Mouse (Mus musculus) heart, postnatal 4 days (tissue): ENCODE measurements around the gene Ncan. TPM values are rescaled to one million over a fixed set of nuclear protein-coding genes. Genes with fewer than 3 reads are reported as not detected.
"Not testable (repeated sequence)": the region's sequence is repeated elsewhere in the genome, so short reads cannot be mapped to it uniquely, and the experiment has no call there.

ENCODE experiments used
- DNase-seq: peaks from one replicate; pipeline ENCODE4 v3.0.0; 2021
- microRNA-seq, 2 experiments: library from miRNA; unstranded; fragments of <30 nt; microRNA quantifications; one replicate each; pipeline ENCODE4 v1.2.0; 2021 to 2022
- total RNA-seq, 2 experiments: library from RNA; stranded (reverse); gene quantifications; 2 replicates each; pipeline ENCODE4 v1.2.3; 2021

The Ncan gene
- total RNA-seq, 2 experiments from 2014 or later: 0.81 to 1.2 TPM

GRCm38 (mm10) chr8:70084191-70085065 lies 36.2 kb downstream of the Ncan start:
- DNase-seq: no peak

DNA sequence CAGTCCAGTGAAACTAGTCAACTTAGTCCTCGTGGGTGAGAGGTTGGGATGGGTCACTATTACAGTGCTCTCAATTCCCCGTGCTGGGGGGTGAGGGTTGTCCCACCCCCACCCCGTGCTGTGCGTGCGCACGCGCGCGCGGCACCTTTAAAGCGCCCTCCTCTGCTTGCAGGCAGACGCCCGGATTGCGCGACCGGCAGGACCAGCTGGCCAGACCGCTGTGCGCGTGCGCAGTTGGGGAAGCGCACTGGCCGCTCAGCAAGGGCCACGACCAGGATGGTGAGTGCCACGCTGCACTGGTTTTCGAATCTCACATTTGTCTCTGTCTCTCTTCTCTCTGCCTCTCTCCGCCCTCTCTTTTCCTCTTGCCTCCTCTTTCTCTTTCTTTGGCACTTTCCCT lies 37.4 kb downstream of the Ncan start, which contains the start of gene Hapln4:
Hapln4 (plus strand) TSS at position 173 of the 400 bp plus-strand sequence.
- DNase-seq: peak; percentile 46

DNA sequence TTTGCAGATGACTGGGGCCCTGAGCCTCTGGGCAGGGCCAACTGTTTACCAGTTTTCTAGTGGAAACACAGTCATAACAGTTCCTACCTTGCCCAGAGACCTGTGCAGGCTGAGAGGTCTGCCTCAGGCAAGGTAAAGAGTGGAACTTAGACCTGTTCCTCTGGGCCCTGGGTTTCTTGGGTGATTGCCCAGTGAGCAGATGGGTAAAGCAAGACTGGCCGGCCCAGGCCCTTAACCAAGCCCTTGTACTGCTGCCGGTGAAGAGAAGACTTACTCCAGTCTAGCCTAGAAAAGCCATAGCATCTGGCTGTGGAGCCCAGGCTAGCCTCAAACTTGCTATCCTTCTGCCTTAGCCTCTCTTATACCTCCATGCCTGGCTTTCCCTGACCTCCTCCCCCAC lies 38.7 kb downstream of the Ncan start:
- DNase-seq: no peak

DNA sequence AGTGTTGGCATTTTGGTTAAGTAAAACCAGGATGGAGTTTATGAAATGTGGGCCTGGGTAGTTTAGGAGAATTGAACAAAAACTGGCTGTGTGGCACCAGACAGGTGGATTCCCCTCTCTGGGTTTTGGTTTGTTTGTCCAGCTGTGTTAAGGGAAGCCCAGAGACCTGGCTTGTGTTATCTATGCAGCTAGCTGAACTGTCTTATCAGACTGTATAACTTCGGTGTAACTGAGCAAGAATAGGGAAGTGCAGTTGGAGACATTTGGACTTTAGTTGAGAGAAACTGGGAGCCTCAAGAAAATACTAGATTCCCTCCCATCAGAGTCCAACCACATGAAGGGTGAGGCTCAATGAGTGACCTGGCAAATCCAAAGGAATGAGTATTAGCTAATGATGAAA lies 47.0 kb downstream of the Ncan start:
- no peak for DNase-seq

GRCm38 (mm10) chr8:70073120-70073519 lies 47.6 kb downstream of the Ncan start:
- no peak for DNase-seq

DNA sequence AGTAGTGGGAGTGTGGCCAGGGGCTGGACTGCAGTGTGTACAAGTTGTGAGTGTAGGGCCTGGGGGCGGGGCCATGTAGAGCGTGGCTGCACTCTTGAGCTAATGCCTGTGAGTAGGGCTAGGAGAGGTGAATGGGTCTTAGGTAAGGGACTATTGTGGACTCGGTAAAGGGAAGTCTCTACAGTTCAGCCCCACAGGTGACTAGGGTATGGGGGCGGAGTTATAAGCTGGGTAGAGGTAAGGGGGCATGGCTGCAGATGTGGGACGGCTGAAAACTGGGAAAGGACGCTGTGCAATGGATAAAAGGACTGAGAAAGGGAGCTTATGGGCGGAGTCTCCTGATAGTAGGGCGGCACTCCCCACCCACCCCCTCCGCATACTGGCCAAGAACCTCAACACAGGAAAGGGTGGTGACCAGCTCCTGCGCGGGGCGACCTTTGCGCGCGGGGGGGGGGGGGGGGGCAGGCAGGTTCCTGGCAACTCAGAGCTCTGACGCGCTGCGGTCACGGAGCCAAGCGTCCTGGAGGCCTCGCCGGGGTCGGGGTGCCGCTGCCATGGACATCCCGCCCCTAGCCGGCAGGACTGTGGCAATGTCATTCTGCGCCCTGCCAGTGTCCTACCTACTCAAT lies 48.1 kb downstream of the Ncan start, which contains the start of gene Tm6sf2:
Tm6sf2 (plus strand) TSS at position 484 of the 629 bp plus-strand sequence.
- peak; percentile 65 for DNase-seq

GRCm38 (mm10) chr8:70071836-70072440 lies 48.7 kb downstream of the Ncan start:
- DNase-seq: no peak

- DNase-seq: no peak
These were observed 63.0 kb downstream of the Ncan start for GRCm38 (mm10) chr8:70057721-70058120.

- not testable (repeated sequence) for DNase-seq
These were observed 70.2 kb downstream of the Ncan start for GRCm38 (mm10) chr8:70050434-70050833.

- DNase-seq: no peak
These were observed 71.0 kb downstream of the Ncan start for GRCm38 (mm10) chr8:70049662-70050061.

DNA sequence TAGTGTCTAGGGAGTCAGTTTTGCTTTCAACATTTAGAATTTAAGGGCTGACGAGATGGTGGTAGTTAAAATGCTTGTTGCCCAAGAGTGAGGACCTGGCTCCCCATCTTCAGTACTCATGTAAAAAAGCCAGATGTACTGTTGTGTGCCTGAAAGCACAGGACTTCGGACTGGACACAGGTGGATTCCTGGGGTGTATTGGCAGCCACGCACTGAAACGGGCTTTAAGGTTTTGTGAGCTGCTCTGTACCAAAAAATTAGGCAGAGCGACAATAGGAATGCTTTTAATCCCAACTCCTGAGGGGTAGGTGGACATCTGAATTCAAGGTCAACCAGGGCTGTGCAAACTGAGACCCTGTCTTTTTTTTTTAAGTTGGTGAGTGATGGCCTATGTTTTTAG lies 76.7 kb downstream of the Ncan start:
- no peak for DNase-seq

Small RNA genes within 50 kb of the gene (microRNA-seq; reads per million reads assigned to microRNA genes)
- gene Mir7066: 0 to 0.69 reads per million in 2 experiments

Other genes starting within 250 kb of the Ncan start
- under 1 TPM; 0.50 to 0.74 TPM for gene Cilp2, start 233.2 kb downstream of the Ncan start, total RNA-seq
- gene Tssk6, start 218.7 kb downstream of the Ncan start, total RNA-seq: under 1 TPM in 1 of 2 experiments, not detected in 1; 0.33 TPM
- gene Ndufa13, start 218.3 kb downstream of the Ncan start, total RNA-seq: 100 to 1,000 TPM; 286 to 326 TPM
- 1 to 10 TPM; 6.2 to 8.6 TPM for gene Yjefn3, start 218.2 kb downstream of the Ncan start, total RNA-seq
- 10 to 100 TPM; 75.9 to 79.5 TPM for gene Gatad2a, start 124.5 kb downstream of the Ncan start, total RNA-seq
- 10 to 100 TPM; 39.5 to 40.8 TPM for gene Mau2, start 78.1 kb downstream of the Ncan start, total RNA-seq
- 10 to 100 TPM; 23.2 to 23.8 TPM for gene Sugp1, start 78.1 kb downstream of the Ncan start, total RNA-seq
- gene Tm6sf2, start 47.9 kb downstream of the Ncan start, total RNA-seq: 1 to 10 TPM in 1 of 2 experiments, under 1 TPM in 1; 0.95 to 1.0 TPM
- gene Hapln4, start 37.4 kb downstream of the Ncan start, total RNA-seq: not detected
- 10 to 100 TPM; 14.8 to 17.1 TPM for gene Nr2c2ap, start 10.5 kb upstream of the Ncan start, total RNA-seq
- gene Rfxank, start 18.3 kb upstream of the Ncan start, total RNA-seq: 10 to 100 TPM; 25.4 to 25.8 TPM
- 10 to 100 TPM; 28.0 to 29.1 TPM for gene Borcs8, start 18.6 kb upstream of the Ncan start, total RNA-seq
- gene Mef2b, start 18.8 kb upstream of the Ncan start, total RNA-seq: under 1 TPM; 0.20 to 0.21 TPM
- gene Tmem161a, start 51.5 kb upstream of the Ncan start, total RNA-seq: 100 to 1,000 TPM; 100 to 110 TPM
- 10 to 100 TPM; 25.9 to 28.0 TPM for gene Slc25a42, start 91.4 kb upstream of the Ncan start, total RNA-seq
- 10 to 100 TPM; 52.2 to 55.4 TPM for gene Sugp2, start 113.4 kb upstream of the Ncan start, total RNA-seq
- 10 to 100 TPM; 10.2 to 10.6 TPM for gene Armc6, start 113.6 kb upstream of the Ncan start, total RNA-seq
- 10 to 100 TPM; 36.2 to 36.4 TPM for gene Homer3, start 162.0 kb upstream of the Ncan start, total RNA-seq
- 10 to 100 TPM; 37.2 to 46.4 TPM for gene Ddx49, start 181.6 kb upstream of the Ncan start, total RNA-seq
- 100 to 1,000 TPM; 176 to 179 TPM for gene Cope, start 181.6 kb upstream of the Ncan start, total RNA-seq
- under 1 TPM; 0.43 to 0.56 TPM for gene Cers1, start 194.9 kb upstream of the Ncan start, total RNA-seq
- gene Gdf1, start 208.9 kb upstream of the Ncan start, total RNA-seq: under 1 TPM in 1 of 2 experiments, not detected in 1; 0.60 TPM
- gene Upf1, start 232.4 kb upstream of the Ncan start, total RNA-seq: 10 to 100 TPM; 44.1 to 45.9 TPM